Mouse (Mus musculus) G1E (cell line): ENCODE measurements around the gene Cpsf4. TPM values are rescaled to one million over a fixed set of nuclear protein-coding genes. Genes with fewer than 3 reads are reported as not detected.
"Not testable (repeated sequence)": the region's sequence is repeated elsewhere in the genome, so short reads cannot be mapped to it uniquely, and the experiment has no call there.

ENCODE experiments used
- ATAC-seq: 2 replicates; pipeline ENCODE4 v1.8.0; 2016; ENCODE audit warnings: mild to moderate bottlenecking; ENCODE audit not compliant: insufficient number of reproducible peaks, poor library complexity, low FRiP score, severe bottlenecking; ENCODE audit errors: extremely low read depth
- DNase-seq: peaks from one replicate; pipeline ENCODE4 v3.0.0; 2012; ENCODE audit warnings: low spot score
- H3K27me3 ChIP-seq: 2 replicates; pipeline ENCODE4 v1.6.1; 2012; ENCODE audit warnings: mild to moderate bottlenecking, low read length, inconsistent platforms; ENCODE audit not compliant: insufficient read depth
- H3K36me3 ChIP-seq: replicated peaks from 2 replicates; pipeline ENCODE3; 2012; ENCODE audit warnings: mild to moderate bottlenecking, inconsistent platforms
- H3K4me1 ChIP-seq: 2 replicates; pipeline ENCODE4 v1.6.1; 2012; ENCODE audit warnings: low read depth, low read length, inconsistent platforms, mixed read lengths; ENCODE audit not compliant: insufficient read depth
- H3K4me3 ChIP-seq: 2 replicates; pipeline ENCODE4 v1.5.1; 2012; ENCODE audit warnings: low read depth, mild to moderate bottlenecking, inconsistent platforms, low read length, moderate library complexity, mixed read lengths
- H3K9me3 ChIP-seq: replicated peaks from 2 replicates; pipeline ENCODE4 v1.6.1; 2012; ENCODE audit warnings: inconsistent platforms
- CTCF ChIP-seq: IDR thresholded peaks from 2 replicates; pipeline ENCODE4 v1.5.1; 2012; ENCODE audit warnings: low read depth, low read length, inconsistent platforms, mixed read lengths
- GATA1 ChIP-seq: IDR thresholded peaks from 2 replicates; pipeline ENCODE4 v1.6.1; 2012; ENCODE audit warnings: borderline replicate concordance, low read length, inconsistent platforms, mixed read lengths
- GATA2 ChIP-seq: IDR thresholded peaks from 2 replicates; pipeline ENCODE4 v1.6.1; 2012; ENCODE audit warnings: low read depth, low read length, inconsistent platforms, borderline replicate concordance
- POLR2AphosphoS5 ChIP-seq: IDR thresholded peaks from 2 replicates; pipeline ENCODE4 v1.6.1; 2012; ENCODE audit warnings: low read depth, low read length, inconsistent platforms; ENCODE audit not compliant: insufficient replicate concordance
- TAL1 ChIP-seq: conservative IDR thresholded peaks from 2 replicates; pipeline ENCODE4 v1.6.1; 2012; ENCODE audit warnings: low read depth, low read length, inconsistent platforms, mixed read lengths
- polyA plus RNA-seq: library from polyadenylated mRNA; stranded (reverse); fragments of >175 nt; gene quantifications from 2 replicates; pipeline ENCODE4 v1.2.3, GENCODE M21; 2012
- total RNA-seq, 2 experiments: library from RNA; stranded (forward) in 1 of 2; stranded (reverse) in 1 of 2; fragments of 200-1000 nt in 1 of 2; fragments of >200 nt in 1 of 2; fragmentation: Nextera tagmentation in 1 of 2; gene quantifications; 2 replicates each; pipeline ENCODE4 v1.2.3; 2014 to 2017

Gene Cpsf4
- total and polyA plus RNA-seq, 3 experiments = 55.4 to 90.0 (median 67.6) TPM

GRCm38 (mm10) chr5:145223395-145223794 lies 56.4 kb downstream of the Cpsf4 start:
- H3K36me3 ChIP-seq = peaks cover 33% of the 10 kb centered on the region
- no peaks in the 10 kb centered on the region for H3K27me3 ChIP-seq
- no peak for TF ChIP-seq CTCF
- TF ChIP-seq GATA2 = no peak
- no peak for TF ChIP-seq GATA1
- no peak; the same call in 1 of the 2 replicates for TF ChIP-seq POLR2AphosphoS5
- TF ChIP-seq TAL1 = no peak
- ATAC-seq = peak; percentile 73
- H3K4me1 ChIP-seq = peaks cover 40% of the 10 kb centered on the region
- peak; percentile 81 for DNase-seq
- no peaks in the 10 kb centered on the region for H3K9me3 ChIP-seq
- H3K4me3 ChIP-seq = peak overlapping the region; percentile 63; the same call in 1 of the 2 replicates

- Histone ChIP-seq H3K4me3 (no peak overlapping the region), H3K27me3 (no peaks in the 10 kb centered on the region), H3K4me1 (peaks cover 42% of the 10 kb centered on the region), H3K36me3 (peaks cover 6% of the 10 kb centered on the region), H3K9me3 (no peaks in the 10 kb centered on the region)
- DNase-seq (no peak), ATAC-seq (no peak)
- TF ChIP-seq POLR2AphosphoS5 = no peak
- TF ChIP-seq CTCF = no peak
- TF ChIP-seq GATA1 = no peak
- TF ChIP-seq TAL1 = no peak
- no peak for TF ChIP-seq GATA2
Measured at GRCm38 (mm10) chr5:145226453-145226852, 59.4 kb downstream of the Cpsf4 start.

- peaks cover 13% of the 10 kb centered on the region for H3K36me3 ChIP-seq
- peaks cover 34% of the 10 kb centered on the region for H3K4me1 ChIP-seq
- not testable (repeated sequence) for H3K27me3 ChIP-seq, DNase-seq, H3K4me3 ChIP-seq, ATAC-seq, H3K9me3 ChIP-seq
Measured at GRCm38 (mm10) chr5:145229283-145229682, 62.3 kb downstream of the Cpsf4 start.

- DNase-seq (no peak), ATAC-seq (no peak)
- H3K36me3 ChIP-seq = peaks cover 27% of the 10 kb centered on the region
- TF ChIP-seq CTCF = no peak
- no peak for TF ChIP-seq POLR2AphosphoS5
- TF ChIP-seq TAL1 = no peak
- no peak for TF ChIP-seq GATA2
- TF ChIP-seq GATA1 = no peak
- no peaks in the 10 kb centered on the region for H3K27me3 ChIP-seq
- H3K4me3 ChIP-seq = peak overlapping the region; percentile 98; the same call in 1 of the 2 replicates
- peaks cover 44% of the 10 kb centered on the region for H3K4me1 ChIP-seq
- no peaks in the 10 kb centered on the region for H3K9me3 ChIP-seq
Measured at GRCm38 (mm10) chr5:145230641-145231040, 63.6 kb downstream of the Cpsf4 start.

GRCm38 (mm10) chr5:145231367-145231871 lies 64.4 kb downstream of the Cpsf4 start, which contains the start of gene Zfp655:
Gene Zfp655, plus strand, starts transcription at chr5:145231715.
- DNase-seq = peak; percentile 97
- ATAC-seq = peak; percentile 91
- Histone ChIP-seq H3K4me1 (peaks cover 46% of the 10 kb centered on the region), H3K36me3 (peaks cover 35% of the 10 kb centered on the region), H3K4me3 (peak within 1 kb of the TSS; percentile 98), H3K9me3 (no peaks in the 10 kb centered on the region), H3K27me3 (no peaks in the 10 kb centered on the region)
- no peak for TF ChIP-seq CTCF
- TF ChIP-seq GATA2 = no peak
- TF ChIP-seq TAL1 = no peak
- TF ChIP-seq POLR2AphosphoS5 = no peak
- no peak for TF ChIP-seq GATA1

Other genes starting within 250 kb of the Cpsf4 start
- gene Smurf1, start 201.4 kb upstream of the Cpsf4 start, total RNA-seq (2014; fragmentation: Nextera tagmentation) = 1.3 and 1.7 TPM in 2 replicates
- 1.9 and 4.1 TPM in 2 replicates for gene Smurf1, start 201.4 kb upstream of the Cpsf4 start, total RNA-seq (2017)
- 2.0 and 2.1 TPM in 2 replicates for gene Smurf1, start 201.4 kb upstream of the Cpsf4 start, polyA plus RNA-seq
- not detected in 2 replicates for gene Gm4871, start 134.5 kb upstream of the Cpsf4 start, total RNA-seq (2014; fragmentation: Nextera tagmentation)
- gene Gm4871, start 134.5 kb upstream of the Cpsf4 start, total RNA-seq (2017) = not detected in 2 replicates
- gene Gm4871, start 134.5 kb upstream of the Cpsf4 start, polyA plus RNA-seq = not detected in 2 replicates
- gene 1700018F24Rik, start 124.2 kb upstream of the Cpsf4 start, total RNA-seq (2014; fragmentation: Nextera tagmentation) = not detected in 2 replicates
- not detected in 2 replicates for gene 1700018F24Rik, start 124.2 kb upstream of the Cpsf4 start, total RNA-seq (2017)
- not detected in 2 replicates for gene 1700018F24Rik, start 124.2 kb upstream of the Cpsf4 start, polyA plus RNA-seq
- 77.0 and 85.3 TPM in 2 replicates for gene Arpc1a, start 83.4 kb upstream of the Cpsf4 start, total RNA-seq (2014; fragmentation: Nextera tagmentation)
- gene Arpc1a, start 83.4 kb upstream of the Cpsf4 start, total RNA-seq (2017) = 125 and 169 TPM in 2 replicates
- 56.4 and 58.6 TPM in 2 replicates for gene Arpc1a, start 83.4 kb upstream of the Cpsf4 start, polyA plus RNA-seq
- gene Kpna7, start 83.2 kb upstream of the Cpsf4 start, total RNA-seq (2014; fragmentation: Nextera tagmentation) = not detected in 2 replicates
- gene Kpna7, start 83.2 kb upstream of the Cpsf4 start, total RNA-seq (2017) = not detected in 2 replicates
- gene Kpna7, start 83.2 kb upstream of the Cpsf4 start, polyA plus RNA-seq = not detected in 2 replicates
- gene Arpc1b, start 53.0 kb upstream of the Cpsf4 start, total RNA-seq (2014; fragmentation: Nextera tagmentation) = 226 and 347 TPM in 2 replicates
- 230 and 290 TPM in 2 replicates for gene Arpc1b, start 53.0 kb upstream of the Cpsf4 start, total RNA-seq (2017)
- gene Arpc1b, start 53.0 kb upstream of the Cpsf4 start, polyA plus RNA-seq = 2,252 and 2,780 TPM in 2 replicates
- 95.0 and 112 TPM in 2 replicates for gene Pdap1, start 27.0 kb upstream of the Cpsf4 start, total RNA-seq (2014; fragmentation: Nextera tagmentation)
- gene Pdap1, start 27.0 kb upstream of the Cpsf4 start, total RNA-seq (2017) = 72.7 and 82.5 TPM in 2 replicates
- 173 and 217 TPM in 2 replicates for gene Pdap1, start 27.0 kb upstream of the Cpsf4 start, polyA plus RNA-seq
- gene Bud31, start 26.9 kb upstream of the Cpsf4 start, total RNA-seq (2014; fragmentation: Nextera tagmentation) = 116 and 155 TPM in 2 replicates
- gene Bud31, start 26.9 kb upstream of the Cpsf4 start, total RNA-seq (2017) = 287 and 292 TPM in 2 replicates
- 5.7 and 8.7 TPM in 2 replicates for gene Bud31, start 26.9 kb upstream of the Cpsf4 start, polyA plus RNA-seq
- gene Ptcd1, start 105 bp upstream of the Cpsf4 start, total RNA-seq (2014; fragmentation: Nextera tagmentation) = 8.2 and 16.4 TPM in 2 replicates
- 10.9 and 12.1 TPM in 2 replicates for gene Ptcd1, start 105 bp upstream of the Cpsf4 start, total RNA-seq (2017)
- gene Ptcd1, start 105 bp upstream of the Cpsf4 start, polyA plus RNA-seq = 17.1 and 18.4 TPM in 2 replicates
- 133 and 170 TPM in 2 replicates for gene Atp5j2, start 24.8 kb downstream of the Cpsf4 start, total RNA-seq (2014; fragmentation: Nextera tagmentation)
- gene Atp5j2, start 24.8 kb downstream of the Cpsf4 start, total RNA-seq (2017) = 257 and 304 TPM in 2 replicates
- 21.5 and 61.1 TPM in 2 replicates for gene Atp5j2, start 24.8 kb downstream of the Cpsf4 start, polyA plus RNA-seq
- 9.6 and 9.9 TPM in 2 replicates for gene Zkscan14, start 34.7 kb downstream of the Cpsf4 start, total RNA-seq (2014; fragmentation: Nextera tagmentation)
- 21.3 and 22.2 TPM in 2 replicates for gene Zkscan14, start 34.7 kb downstream of the Cpsf4 start, total RNA-seq (2017)
- 2.9 and 3.6 TPM in 2 replicates for gene Zkscan14, start 34.7 kb downstream of the Cpsf4 start, polyA plus RNA-seq
- 13.7 and 14.6 TPM in 2 replicates for gene Zkscan5, start 37.3 kb downstream of the Cpsf4 start, total RNA-seq (2014; fragmentation: Nextera tagmentation)
- gene Zkscan5, start 37.3 kb downstream of the Cpsf4 start, total RNA-seq (2017) = 9.2 and 10.4 TPM in 2 replicates
- 1.3 and 2.8 TPM in 2 replicates for gene Zkscan5, start 37.3 kb downstream of the Cpsf4 start, polyA plus RNA-seq
- gene Zfp655, start 64.5 kb downstream of the Cpsf4 start, total RNA-seq (2014; fragmentation: Nextera tagmentation) = 124 and 145 TPM in 2 replicates
- gene Zfp655, start 64.5 kb downstream of the Cpsf4 start, total RNA-seq (2017) = 92.8 and 101 TPM in 2 replicates
- gene Zfp655, start 64.5 kb downstream of the Cpsf4 start, polyA plus RNA-seq = 25.1 and 32.6 TPM in 2 replicates
- 23.7 and 33.2 TPM in 2 replicates for gene Zscan25, start 113.3 kb downstream of the Cpsf4 start, total RNA-seq (2014; fragmentation: Nextera tagmentation)
- gene Zscan25, start 113.3 kb downstream of the Cpsf4 start, total RNA-seq (2017) = 9.2 and 10.0 TPM in 2 replicates
- gene Zscan25, start 113.3 kb downstream of the Cpsf4 start, polyA plus RNA-seq = 34.7 and 44.8 TPM in 2 replicates
- not detected in 2 replicates for gene Cyp3a57, start 178.1 kb downstream of the Cpsf4 start, total RNA-seq (2014; fragmentation: Nextera tagmentation)
- 0.23 TPM in 1 of 2 replicates, not detected in the other for gene Cyp3a57, start 178.1 kb downstream of the Cpsf4 start, total RNA-seq (2017)
- gene Cyp3a57, start 178.1 kb downstream of the Cpsf4 start, polyA plus RNA-seq = not detected in 2 replicates